Mouse (Mus musculus) liver, postnatal 0 days (tissue): ENCODE data around the gene Bcl9.

Experiments
- CTCF ChIP-seq: sonication (generic); IDR thresholded peaks from 2 replicates; pipeline ENCODE4 v1.5.1; 2016; ENCODE audit warnings: antibody characterized with exemption, low read depth
- EP300 ChIP-seq: IDR thresholded peaks from 2 replicates; pipeline ENCODE4 v1.6.1; 2016; ENCODE audit warnings: antibody characterized with exemption, low read depth, mild to moderate bottlenecking

GRCm38 (mm10) chr3:97311998-97312397 lies 14.3 kb upstream of the Bcl9 start:
- TF ChIP-seq CTCF = no peak
- no peak for TF ChIP-seq EP300
